ENCODE assay signal across 18 mouse cellular contexts in genomic region chr5:102751661-102752307, GRCm38 (mm10).
DNase-seq lines count a peak whose midpoint lies in the region; ATAC-seq and TF ChIP-seq lines count a peak whose summit lies in the region.
"Had no signal": no experiment of that assay in that cellular context is flagged by ENCODE, and none has a peak within 500 bp of the region (broad histone marks: within the 10 kb centered on the region; RNA-seq: fewer than 3 reads in every experiment).

No protein-coding gene starts in this region.

- 23% methylated on average over 5 of the region's 5 CpGs for WGBS in intestine, embryonic 15.5 days
- WGBS in intestine, embryonic 16.5 days: 24% methylated on average over 5 of the region's 5 CpGs
- 54% methylated on average over 5 of the region's 5 CpGs for WGBS in kidney, adult 2 months
- WGBS in midbrain, embryonic 15.5 days: 77% methylated on average over 5 of the region's 5 CpGs

- no peaks in the 10 kb centered on the region for H3K9me3 ChIP-seq in intestine, embryonic 15.5 days
- H3K9me3 ChIP-seq in intestine, embryonic 16.5 days (ENCODE audit: control insufficient read depth, low read length): no peaks in the 10 kb centered on the region
- H3K9me3 ChIP-seq in midbrain, embryonic 15.5 days: no peaks in the 10 kb centered on the region
- H3K9me3 ChIP-seq: embryonic facial prominence, embryonic 12.5 days; liver, embryonic 15.5 days; neural tube, embryonic 12.5 days had no signal

- no peak for TF ChIP-seq CTCF in kidney, adult 2 months (conservative IDR thresholded peaks at IDR 0.05; ENCODE audit: insufficient read depth, insufficient read length, low read depth, low read length)

- intact Hi-C loops in heart, postnatal 36 days (cut with DNase I): no loop called here

- no peaks in the 10 kb centered on the region for H3K27me3 ChIP-seq in intestine, embryonic 15.5 days (replicated peaks)
- no peaks in the 10 kb centered on the region for H3K27me3 ChIP-seq in intestine, embryonic 16.5 days (replicated peaks; ENCODE audit: control insufficient read depth, insufficient read depth, low read length)
- H3K27me3 ChIP-seq in kidney, adult 2 months (replicated peaks; ENCODE audit: control insufficient read depth, insufficient read depth, low read length): no peaks in the 10 kb centered on the region
- H3K27me3 ChIP-seq in midbrain, embryonic 15.5 days (replicated peaks): no peaks in the 10 kb centered on the region
- H3K27me3 ChIP-seq: embryonic facial prominence, embryonic 12.5 days; liver, embryonic 15.5 days; neural tube, embryonic 12.5 days had no signal

- no peak overlapping the region for H3K9ac ChIP-seq in intestine, embryonic 15.5 days
- no peak overlapping the region for H3K9ac ChIP-seq in intestine, embryonic 16.5 days (ENCODE audit: low read depth, low read length)
- no peak overlapping the region for H3K9ac ChIP-seq in midbrain, embryonic 15.5 days
- H3K9ac ChIP-seq: embryonic facial prominence, embryonic 12.5 days; liver, embryonic 15.5 days; neural tube, embryonic 12.5 days had no signal

- 0 out of 2 replicates have a peak, but pooled peaks cover 6% of the 10 kb centered on the region for H3K4me1 ChIP-seq in intestine, embryonic 15.5 days (replicated peaks)
- H3K4me1 ChIP-seq in intestine, embryonic 16.5 days (ENCODE audit: control insufficient read depth, insufficient read depth, low read length): peaks cover 13% of the 10 kb centered on the region
- 0 out of 2 replicates have a peak, but pooled peaks cover 2% of the 10 kb centered on the region for H3K4me1 ChIP-seq in kidney, adult 2 months (ENCODE audit: control insufficient read depth, insufficient read depth, low read length)
- no peaks in the 10 kb centered on the region for H3K4me1 ChIP-seq in midbrain, embryonic 15.5 days
- H3K4me1 ChIP-seq: liver, embryonic 15.5 days; neural tube, embryonic 12.5 days had no signal

- no peak overlapping the region for H3K4me2 ChIP-seq in intestine, embryonic 15.5 days (replicated peaks)
- H3K4me2 ChIP-seq in intestine, embryonic 16.5 days (ENCODE audit: low read depth, low read length): no peak overlapping the region
- no peak overlapping the region for H3K4me2 ChIP-seq in midbrain, embryonic 15.5 days
- H3K4me2 ChIP-seq: embryonic facial prominence, embryonic 12.5 days; liver, embryonic 15.5 days; neural tube, embryonic 12.5 days had no signal

- no peaks in the 10 kb centered on the region for H3K36me3 ChIP-seq in intestine, embryonic 15.5 days
- no peaks in the 10 kb centered on the region for H3K36me3 ChIP-seq in intestine, embryonic 16.5 days (ENCODE audit: control insufficient read depth, insufficient read depth, low read length)
- H3K36me3 ChIP-seq in kidney, adult 2 months (ENCODE audit: control insufficient read depth, insufficient read depth, low read length): no peaks in the 10 kb centered on the region
- no peaks in the 10 kb centered on the region for H3K36me3 ChIP-seq in midbrain, embryonic 15.5 days (replicated peaks)
- H3K36me3 ChIP-seq: embryonic facial prominence, embryonic 12.5 days; G1E; liver, embryonic 15.5 days; neural tube, embryonic 12.5 days had no signal

- H3K4me3 ChIP-seq in intestine, embryonic 15.5 days (replicated peaks): no peak overlapping the region
- H3K4me3 ChIP-seq in intestine, embryonic 16.5 days (ENCODE audit: low read length): no peak overlapping the region
- H3K4me3 ChIP-seq in kidney, adult 2 months (ENCODE audit: insufficient read depth, low read depth, low read length): no peak overlapping the region
- no peak overlapping the region for H3K4me3 ChIP-seq in midbrain, embryonic 15.5 days
- H3K4me3 ChIP-seq: embryonic facial prominence, embryonic 12.5 days; liver, embryonic 15.5 days; neural tube, embryonic 12.5 days had no signal

- peak overlapping the region; percentile 36 for H3K27ac ChIP-seq in intestine, embryonic 15.5 days
- no peak overlapping the region for H3K27ac ChIP-seq in intestine, embryonic 16.5 days (ENCODE audit: low read length)
- H3K27ac ChIP-seq in kidney, adult 2 months (ENCODE audit: insufficient read depth, low read depth, low read length): peak overlapping the region; percentile 97
- H3K27ac ChIP-seq in midbrain, embryonic 15.5 days: no peak overlapping the region
- H3K27ac ChIP-seq: embryonic facial prominence, embryonic 12.5 days; liver, embryonic 15.5 days; neural tube, embryonic 12.5 days had no signal

- DNase-seq in heart, adult 11 months: peak; percentile 90
- no peak for DNase-seq in heart, postnatal 36 days
- DNase-seq in kidney, adult 2 months: peak; percentile 63
- peak; percentile 51 to 67 for DNase-seq in kidney, postnatal 25 days
- DNase-seq: cerebellum, adult 9-10 months; lung, postnatal 14 days; right cerebral cortex, postnatal 14 days; thymus, postnatal 36 days had no signal

- no peak for TF ChIP-seq POLR2A in kidney, adult 2 months (IDR thresholded peaks at IDR 0.05; ENCODE audit: low read depth, low read length)

- ATAC-seq in intestine, embryonic 15.5 days: no peak
- ATAC-seq in intestine, embryonic 16.5 days: no peak
- no peak for ATAC-seq in midbrain, embryonic 15.5 days (replicated peaks)
- ATAC-seq in megakaryocyte, adult 5-6 weeks (ENCODE audit: poor library complexity, severe bottlenecking): no peak
- ATAC-seq: CD4-positive, CD25-positive, alpha-beta regulatory T cell, adult 4 months; forebrain, embryonic 16.5 days had no signal

Comparison
In these comparisons a context has a peak if more than half of its experiments do, and no peak if none do; other contexts are left out.
1. DNase-seq: peak in heart, adult 11 months (single experiment), kidney, adult 2 months (single experiment) and kidney, postnatal 25 days (2 of 2); none in heart, postnatal 36 days (0 of 2).
2. H3K27ac ChIP-seq: peak in intestine, embryonic 15.5 days (single experiment) and kidney, adult 2 months (single experiment); none in intestine, embryonic 16.5 days (single experiment) and midbrain, embryonic 15.5 days (single experiment).